Comparison of ENCODE assay signal across 15 mouse cellular contexts in genomic region chr16:95455461-95455860, GRCm38 (mm10).
DNase-seq lines count a peak whose midpoint lies in the region; ATAC-seq and TF ChIP-seq lines count a peak whose summit lies in the region.
"Had no signal": no experiment of that assay in that cellular context is flagged by ENCODE, and none has a peak within 500 bp of the region (broad histone marks: within the 10 kb centered on the region; RNA-seq: fewer than 3 reads in every experiment).

No protein-coding gene starts in this region.

- H3K36me3 ChIP-seq in kidney, adult 2 months (ENCODE audit: control insufficient read depth, insufficient read depth, low read length), result no peaks in the 10 kb centered on the region
- no peaks in the 10 kb centered on the region for H3K36me3 ChIP-seq in lung, embryonic 16.5 days (ENCODE audit: control insufficient read depth, insufficient read depth, low read length)
- H3K36me3 ChIP-seq in liver, embryonic 16.5 days (ENCODE audit: control insufficient read depth, insufficient read depth), result no peaks in the 10 kb centered on the region
- H3K36me3 ChIP-seq: embryonic facial prominence, embryonic 15.5 days had no signal

- DNase-seq in gastrocnemius, adult 2 months, result no peak
- DNase-seq in gastrocnemius, postnatal 36 days, result no peak
- no peak for DNase-seq in kidney, adult 2 months
- DNase-seq in kidney, adult 18-20 months, result no peak
- no peak for DNase-seq in lung, postnatal 25 days (ENCODE audit: low spot score)
- DNase-seq in adrenal gland, adult 18-20 months (ENCODE audit: low spot score in 2 of 2), result no peak
- DNase-seq: adrenal gland, adult 2 months; cerebellum, postnatal 14 days; gastrocnemius, postnatal 10 days; right cerebral cortex, adult 18-20 months had no signal

- intact Hi-C loops in gastrocnemius, adult 2 months (cut with DNase I), result no loop called here
- intact Hi-C loops in gastrocnemius, postnatal 36 days (cut with DNase I), result no loop called here

- TF ChIP-seq POLR2A in kidney, adult 2 months (IDR thresholded peaks at IDR 0.05; ENCODE audit: low read depth, low read length), result no peak

- no peak for TF ChIP-seq CTCF in gastrocnemius, adult 2 months (IDR thresholded peaks at IDR 0.05)
- no peak for TF ChIP-seq CTCF in kidney, adult 2 months (conservative IDR thresholded peaks at IDR 0.05; ENCODE audit: insufficient read depth, insufficient read length, low read depth, low read length)

- no peaks in the 10 kb centered on the region for H3K27me3 ChIP-seq in kidney, adult 2 months (replicated peaks; ENCODE audit: control insufficient read depth, insufficient read depth, low read length)
- H3K27me3 ChIP-seq in lung, embryonic 16.5 days (ENCODE audit: control insufficient read depth, insufficient read depth, low read depth, low read length), result no peaks in the 10 kb centered on the region
- peaks cover 9% of the 10 kb centered on the region for H3K27me3 ChIP-seq in liver, embryonic 16.5 days (ENCODE audit: control insufficient read depth, insufficient read depth, low read depth, low read length)
- H3K27me3 ChIP-seq: embryonic facial prominence, embryonic 15.5 days had no signal

- no peaks in the 10 kb centered on the region for H3K9me3 ChIP-seq in lung, embryonic 16.5 days (ENCODE audit: control insufficient read depth, low read length)
- H3K9me3 ChIP-seq in liver, embryonic 16.5 days (replicated peaks; ENCODE audit: control insufficient read depth, low read length), result no peaks in the 10 kb centered on the region
- H3K9me3 ChIP-seq: embryonic facial prominence, embryonic 15.5 days had no signal

- peak overlapping the region; percentile 56 for H3K9ac ChIP-seq in lung, embryonic 16.5 days (ENCODE audit: low read length)
- H3K9ac ChIP-seq in liver, embryonic 16.5 days (ENCODE audit: low read depth, low read length), result no peak overlapping the region; the same call in 1 of the 2 replicates
- H3K9ac ChIP-seq: embryonic facial prominence, embryonic 15.5 days; hindbrain, embryonic 14.5 days had no signal

- H3K4me2 ChIP-seq in lung, embryonic 16.5 days (ENCODE audit: low read depth, low read length), result peak overlapping the region; percentile 36
- peak overlapping the region; percentile 8; the same call in 1 of the 2 replicates for H3K4me2 ChIP-seq in liver, embryonic 16.5 days (ENCODE audit: low read depth, low read length)
- H3K4me2 ChIP-seq: embryonic facial prominence, embryonic 15.5 days; hindbrain, embryonic 14.5 days had no signal

- 70% methylated on average over 5 of the region's 5 CpGs for WGBS in kidney, adult 2 months
- WGBS in lung, embryonic 16.5 days, result 74% methylated on average over 5 of the region's 5 CpGs
- 52% methylated on average over 5 of the region's 5 CpGs for WGBS in liver, embryonic 16.5 days (ENCODE audit: insufficient replicate concordance)

- H3K4me1 ChIP-seq in kidney, adult 2 months (ENCODE audit: control insufficient read depth, insufficient read depth, low read length), result no peaks in the 10 kb centered on the region
- no peaks in the 10 kb centered on the region for H3K4me1 ChIP-seq in lung, embryonic 16.5 days (replicated peaks; ENCODE audit: control insufficient read depth, insufficient read depth, low read length)
- H3K4me1 ChIP-seq in liver, embryonic 16.5 days (ENCODE audit: control insufficient read depth, low read depth, low read length), result no peaks in the 10 kb centered on the region; the same call in 1 of the 2 replicates

- no peak for ATAC-seq in lung, embryonic 16.5 days (ENCODE audit: low read depth)
- no peak for ATAC-seq in liver, embryonic 16.5 days (ENCODE audit: low read depth)
- ATAC-seq: forebrain, embryonic 16.5 days had no signal

- H3K4me3 ChIP-seq in gastrocnemius, adult 2 months, result peak overlapping the region; percentile 70
- H3K4me3 ChIP-seq in kidney, adult 2 months (ENCODE audit: insufficient read depth, low read depth, low read length), result peak overlapping the region; percentile 59
- H3K4me3 ChIP-seq in lung, embryonic 16.5 days (ENCODE audit: low read length), result peak overlapping the region; percentile 44
- H3K4me3 ChIP-seq in liver, embryonic 16.5 days (ENCODE audit: low read depth, low read length), result peak overlapping the region; percentile 36; the same call in 1 of the 2 replicates
- H3K4me3 ChIP-seq: embryonic facial prominence, embryonic 15.5 days had no signal

- H3K27ac ChIP-seq in gastrocnemius, adult 2 months, result peak overlapping the region; percentile 90
- peak overlapping the region; percentile 57 for H3K27ac ChIP-seq in kidney, adult 2 months (ENCODE audit: insufficient read depth, low read depth, low read length)
- no peak overlapping the region for H3K27ac ChIP-seq in lung, embryonic 16.5 days (ENCODE audit: low read length)
- no peak overlapping the region for H3K27ac ChIP-seq in liver, embryonic 16.5 days (ENCODE audit: low read length)
- H3K27ac ChIP-seq: embryonic facial prominence, embryonic 15.5 days; hindbrain, embryonic 14.5 days had no signal

Comparison
In these comparisons a context has a peak if more than half of its experiments do, and no peak if none do; other contexts are left out.
1. H3K27ac ChIP-seq: peak in gastrocnemius, adult 2 months (single experiment) and kidney, adult 2 months (single experiment); none in lung, embryonic 16.5 days (single experiment) and liver, embryonic 16.5 days (single experiment).
2. Peak in every context shown above with its lines, with median percentiles within 50 percentile points of each other: H3K4me3 ChIP-seq.